Mouse (Mus musculus): ENCODE measurements around the gene Xxylt1. TPM values are rescaled to one million over a fixed set of nuclear protein-coding genes. Genes with fewer than 3 reads are reported as not detected.

Gene Xxylt1
- polyA plus RNA-seq, 1 experiment from 2014 or later = 11.9 TPM

- H3K4me3 ChIP-seq = no peak overlapping the region
- H3K27ac ChIP-seq = no peak overlapping the region
- no peaks in the 10 kb centered on the region for H3K36me3 ChIP-seq (replicated peaks)
- WGBS = 91% methylated on average over 7 of the region's 7 CpGs
- H3K4me2 ChIP-seq = no peak overlapping the region
- no peak overlapping the region for H3K9ac ChIP-seq
- no peaks in the 10 kb centered on the region for H3K27me3 ChIP-seq (replicated peaks)
- no peak for ATAC-seq (replicated peaks)
- H3K9me3 ChIP-seq = no peaks in the 10 kb centered on the region
- no peaks in the 10 kb centered on the region for H3K4me1 ChIP-seq
Measured at GRCm38 (mm10) chr16:30918866-30919265, 162.4 kb downstream of the Xxylt1 start.

GRCm38 (mm10) chr16:30916931-30917330 lies 164.3 kb downstream of the Xxylt1 start:
- ATAC-seq (replicated peaks) = no peak
- no peak overlapping the region for H3K4me2 ChIP-seq
- H3K27me3 ChIP-seq (replicated peaks) = no peaks in the 10 kb centered on the region
- H3K4me3 ChIP-seq = no peak overlapping the region
- WGBS = 74% methylated on average over 3 of the region's 3 CpGs
- H3K27ac ChIP-seq = no peak overlapping the region
- H3K36me3 ChIP-seq (replicated peaks) = no peaks in the 10 kb centered on the region
- H3K4me1 ChIP-seq = no peaks in the 10 kb centered on the region
- no peaks in the 10 kb centered on the region for H3K9me3 ChIP-seq
- H3K9ac ChIP-seq = no peak overlapping the region

- Histone ChIP-seq H3K9me3 (no peaks in the 10 kb centered on the region), H3K4me2 (no peak overlapping the region), H3K27me3 (replicated peaks) (no peaks in the 10 kb centered on the region), H3K27ac (no peak overlapping the region), H3K4me1 (no peaks in the 10 kb centered on the region), H3K4me3 (no peak overlapping the region), H3K9ac (no peak overlapping the region), H3K36me3 (replicated peaks) (no peaks in the 10 kb centered on the region)
- no peak for ATAC-seq (replicated peaks)
- 86% methylated on average over 14 of the region's 14 CpGs for WGBS
Measured at GRCm38 (mm10) chr16:30915611-30916220, 165.5 kb downstream of the Xxylt1 start.

Other genes starting within 250 kb of the Xxylt1 start
- 10.1 and 11.3 TPM in 2 replicates for gene Acap2, start 119.8 kb upstream of the Xxylt1 start, polyA plus RNA-seq (2015; fragmentation: Nextera tagmentation; extraction: Ambion mirVana)
- 84.6 and 91.6 TPM in 2 replicates for gene Ppp1r2, start 193.8 kb upstream of the Xxylt1 start, polyA plus RNA-seq (2015; fragmentation: Nextera tagmentation; extraction: Ambion mirVana)
- 93.2 and 105 TPM in 2 replicates for gene Apod, start 233.4 kb upstream of the Xxylt1 start, polyA plus RNA-seq (2015; fragmentation: Nextera tagmentation; extraction: Ambion mirVana)

Measured in midbrain, embryonic 15.5 days (tissue).